Mouse (Mus musculus): ENCODE results near the gene Gpr83.
"Not testable (repeated sequence)": the region's sequence is repeated elsewhere in the genome, so short reads cannot be mapped to it uniquely, and the experiment has no call there.

Gene Gpr83

GRCm38 (mm10) chr9:14868326-14868725, 8.3 kb downstream of the Gpr83 start:
- DNase-seq (ENCODE audit: low spot score) = no peak

DNA sequence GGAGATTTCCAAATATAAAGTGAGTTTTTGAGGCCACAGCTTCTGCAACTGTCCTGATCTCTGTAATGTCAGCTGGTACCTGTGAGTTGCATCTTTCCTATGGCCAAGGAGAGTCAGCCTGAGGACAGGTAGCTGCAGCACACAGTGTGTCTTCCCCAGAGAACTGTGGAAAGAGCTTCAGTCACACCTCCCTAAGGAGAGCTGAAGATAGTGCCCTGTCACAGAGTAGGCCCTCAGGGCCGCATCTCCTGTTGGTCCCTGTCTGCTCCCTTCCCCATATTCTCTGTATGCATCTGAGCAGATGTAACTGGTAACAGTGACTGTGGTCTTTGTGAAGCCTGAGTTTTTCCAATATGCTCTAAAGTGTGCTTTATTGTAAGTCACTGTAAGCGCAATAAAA, 10.4 kb downstream of the Gpr83 start:
- DNase-seq (ENCODE audit: low spot score) = no peak

DNA sequence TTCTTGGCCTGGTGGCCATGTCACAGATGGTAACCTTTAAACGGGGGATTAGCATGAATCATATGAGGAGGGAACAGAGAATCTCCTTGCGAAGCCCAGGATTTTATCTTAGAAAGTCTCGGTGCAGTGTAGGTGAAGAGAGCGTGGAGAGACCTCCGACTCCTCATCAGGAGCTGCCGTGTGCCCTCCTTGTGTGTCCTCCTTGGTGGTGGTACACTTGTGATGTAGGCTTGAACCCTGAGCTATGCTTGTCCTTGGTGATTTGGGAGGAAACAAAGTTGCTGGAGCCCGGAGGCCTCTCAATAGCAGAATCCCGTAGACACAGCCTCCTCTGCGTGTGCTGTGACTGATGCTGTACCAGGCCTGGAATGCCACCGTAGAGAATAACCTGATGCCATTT, 10.8 kb downstream of the Gpr83 start:
- DNase-seq (ENCODE audit: low spot score) = no peak

DNA sequence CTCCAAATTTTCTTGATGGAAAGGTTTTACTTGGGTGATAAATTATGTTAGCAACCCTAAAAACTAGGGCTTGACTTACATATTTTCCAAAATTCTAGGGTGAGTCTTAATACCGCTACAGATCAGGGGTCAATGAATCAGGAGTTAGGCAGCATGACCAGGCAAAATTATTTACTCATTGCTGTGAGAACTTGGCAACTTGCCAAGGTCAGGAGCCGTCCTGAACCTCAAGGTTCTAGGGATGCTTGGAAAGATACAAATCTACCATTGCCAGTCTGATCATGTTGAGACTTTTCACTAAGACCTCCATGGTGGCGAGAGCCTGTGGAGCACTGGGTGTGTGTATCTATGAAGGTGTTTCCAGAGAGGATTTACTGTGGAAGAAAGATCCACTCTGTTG, 11.5 kb downstream of the Gpr83 start:
- no peak for DNase-seq (ENCODE audit: low spot score)

DNA sequence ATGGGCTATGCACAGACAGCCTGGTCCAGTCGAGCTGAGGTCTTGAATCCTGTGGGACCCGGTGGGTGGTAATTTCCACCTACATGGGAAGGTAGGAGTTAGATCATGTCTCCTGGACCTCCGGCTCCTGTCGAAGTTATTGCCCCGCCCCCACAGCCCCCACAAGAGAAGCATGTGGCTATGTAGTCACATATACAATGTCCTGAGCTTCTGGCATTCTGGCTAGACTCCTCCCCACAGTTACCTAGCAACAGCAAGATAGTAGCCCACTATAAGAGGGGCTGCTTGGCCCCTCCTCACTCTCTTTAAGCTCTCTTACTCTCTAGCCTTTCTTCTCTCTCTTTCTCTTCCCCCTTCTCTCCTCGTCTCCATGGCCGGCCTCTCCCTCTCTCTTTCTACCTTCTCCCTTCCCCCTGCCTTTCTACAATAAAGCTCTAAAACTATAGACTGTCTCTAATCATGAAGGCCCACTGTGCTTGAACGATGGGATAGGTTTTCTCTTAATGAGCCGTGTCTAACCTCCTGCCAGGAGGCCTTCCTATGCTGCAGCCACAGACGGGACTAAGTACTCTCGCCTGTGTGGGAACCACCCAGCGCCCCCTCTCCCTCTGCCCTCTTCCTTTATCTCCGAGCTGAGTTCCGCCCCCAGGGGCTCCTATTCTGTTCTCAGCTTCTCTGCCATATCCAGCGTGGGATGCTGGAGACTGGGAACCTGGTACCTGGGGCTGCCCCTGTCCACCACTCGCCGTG, 12.3 kb downstream of the Gpr83 start:
- no peak for DNase-seq (ENCODE audit: low spot score)

DNA sequence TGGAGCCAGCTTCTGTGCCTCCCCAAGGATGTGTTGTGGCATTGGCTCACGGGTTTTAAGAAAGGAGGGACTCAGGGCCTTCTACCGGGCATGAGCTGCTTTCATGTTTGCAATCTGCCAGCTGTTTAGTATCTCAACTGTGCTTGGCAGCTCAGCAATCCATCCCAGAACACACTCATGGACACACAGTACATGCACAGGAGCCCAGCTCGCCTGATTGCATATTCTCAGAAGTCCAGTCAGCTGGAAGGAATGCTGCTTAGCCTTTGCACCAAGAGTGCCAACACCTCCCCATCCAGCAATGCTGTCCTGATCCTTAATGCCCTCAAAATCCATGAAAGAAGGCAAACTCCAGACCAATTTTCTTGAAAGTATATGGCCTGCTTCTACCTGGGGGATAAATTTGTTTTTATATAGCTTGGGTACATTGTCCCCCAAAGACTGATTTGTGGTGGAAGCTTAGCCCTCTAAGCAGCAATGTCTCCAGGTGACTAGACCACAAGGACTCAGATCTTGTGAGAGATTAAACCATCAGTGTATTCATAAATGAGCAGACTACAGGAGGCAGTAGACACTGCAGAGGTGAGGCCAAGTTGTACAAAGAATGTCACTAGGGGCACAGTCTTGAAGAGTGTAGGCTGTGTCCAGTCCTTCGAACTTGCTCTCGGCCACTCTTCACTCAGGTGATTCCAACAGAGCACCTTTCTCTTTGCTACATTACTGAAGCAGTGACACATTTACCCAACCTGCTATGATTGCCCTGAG, 15.9 kb downstream of the Gpr83 start:
- no peak for DNase-seq (ENCODE audit: low spot score)

DNA sequence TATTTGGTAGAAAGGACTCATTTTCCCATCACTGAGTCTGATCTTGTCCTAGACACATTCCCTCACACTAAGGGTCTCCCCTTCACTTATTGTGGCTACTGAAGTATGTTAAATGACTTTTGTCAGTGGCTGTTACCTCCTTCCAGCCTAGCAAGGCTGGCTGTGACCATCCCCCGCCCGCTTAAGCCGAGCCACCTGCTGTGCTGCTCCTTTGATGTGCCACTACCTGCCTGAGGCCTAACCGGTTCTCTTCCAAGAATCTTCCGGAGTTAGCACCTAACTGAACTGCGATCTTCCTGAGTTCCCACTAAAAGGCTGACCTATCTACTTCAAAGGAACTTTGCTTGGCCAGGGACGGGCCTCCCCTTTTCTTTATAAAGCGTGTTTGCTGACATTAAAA, 16.6 kb downstream of the Gpr83 start:
- not testable (repeated sequence) for DNase-seq (ENCODE audit: low spot score)

DNA sequence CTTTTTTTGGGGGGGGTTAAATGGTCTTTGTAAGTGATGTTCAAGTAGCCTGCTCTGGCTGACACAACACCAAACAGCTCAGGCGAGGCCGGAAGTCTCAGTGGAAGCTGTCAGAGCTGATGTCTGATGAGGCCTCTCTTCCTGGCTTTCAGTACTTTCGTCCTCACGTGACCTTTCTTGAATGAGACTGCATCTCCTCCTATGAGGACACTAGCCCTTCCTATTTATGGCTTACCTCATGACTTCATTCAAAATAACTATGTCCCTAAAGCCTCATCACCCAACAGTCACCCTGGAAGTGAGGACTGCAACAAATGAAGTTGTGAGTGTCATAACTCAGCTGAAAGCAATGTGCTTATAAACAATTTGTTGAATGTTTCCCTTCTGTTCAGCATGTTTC, 24.6 kb downstream of the Gpr83 start:
- no peak for DNase-seq (ENCODE audit: low spot score)

DNA sequence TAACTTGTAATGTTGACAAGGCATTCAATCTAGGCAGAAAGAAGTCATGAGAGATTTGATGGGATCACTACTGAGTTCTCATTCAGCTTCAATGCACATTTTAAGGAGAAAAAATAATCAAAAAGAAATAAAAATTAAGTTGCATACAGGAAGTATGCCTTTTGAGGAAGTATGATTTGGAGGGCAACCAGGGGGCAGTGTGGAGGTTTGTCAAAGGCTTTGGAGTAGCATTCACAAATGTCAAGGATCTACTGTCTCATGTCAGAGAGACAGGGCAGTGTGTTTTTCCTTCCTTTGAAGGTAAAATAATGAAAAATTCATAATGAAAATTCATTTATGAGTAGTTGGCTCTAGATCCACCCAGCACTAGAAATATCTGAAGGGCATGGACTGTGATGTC, 25.1 kb downstream of the Gpr83 start:
- no peak for DNase-seq (ENCODE audit: low spot score)

DNA sequence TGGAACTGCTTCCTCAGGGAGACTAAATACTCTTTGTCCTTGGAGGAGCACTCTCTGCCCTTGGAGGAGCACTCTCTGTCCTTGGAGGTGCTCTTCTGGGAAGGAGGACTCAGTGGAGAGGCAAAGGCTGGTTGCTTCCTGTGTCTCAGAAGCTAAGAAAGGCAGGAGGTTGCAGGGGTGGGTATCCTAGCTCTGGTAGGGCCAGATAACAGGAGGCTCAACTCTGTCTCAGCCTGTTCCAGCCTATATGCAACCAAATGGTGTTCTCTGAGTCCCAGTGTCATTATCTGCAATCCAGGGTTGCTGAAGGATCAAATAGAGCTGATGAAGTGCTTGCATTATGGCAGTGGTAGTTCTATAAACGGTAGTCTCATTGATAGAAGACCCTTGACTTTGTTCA, 25.9 kb downstream of the Gpr83 start:
- no peak for DNase-seq (ENCODE audit: low spot score)

GRCm38 (mm10) chr9:14887787-14888382, 27.9 kb downstream of the Gpr83 start:
- DNase-seq (ENCODE audit: low spot score) = no peak

DNA sequence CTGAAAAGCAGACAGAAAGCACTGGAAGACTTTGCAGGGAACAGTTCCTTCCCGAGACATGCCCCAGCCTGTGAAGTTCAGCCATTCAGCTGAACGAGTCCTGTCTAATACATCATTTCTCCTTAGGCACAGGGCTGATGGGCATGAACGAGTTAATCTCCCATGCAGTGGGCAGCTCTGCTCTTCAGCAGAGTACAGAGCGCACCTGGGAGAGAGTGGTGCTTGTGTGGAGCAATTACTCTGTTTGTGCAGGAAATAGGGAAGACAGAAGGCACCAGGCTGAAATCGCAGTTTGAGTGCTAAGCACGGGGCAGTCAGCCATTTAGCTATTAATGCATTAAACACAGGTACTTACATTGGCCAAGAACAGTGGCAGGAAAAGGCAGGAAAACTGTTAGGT, 28.7 kb downstream of the Gpr83 start:
- no peak for DNase-seq (ENCODE audit: low spot score)

GRCm38 (mm10) chr9:14890699-14891098, 30.7 kb downstream of the Gpr83 start:
- DNase-seq (ENCODE audit: low spot score) = no peak

GRCm38 (mm10) chr9:14891891-14892290, 31.9 kb downstream of the Gpr83 start:
- DNase-seq (ENCODE audit: low spot score) = no peak

DNA sequence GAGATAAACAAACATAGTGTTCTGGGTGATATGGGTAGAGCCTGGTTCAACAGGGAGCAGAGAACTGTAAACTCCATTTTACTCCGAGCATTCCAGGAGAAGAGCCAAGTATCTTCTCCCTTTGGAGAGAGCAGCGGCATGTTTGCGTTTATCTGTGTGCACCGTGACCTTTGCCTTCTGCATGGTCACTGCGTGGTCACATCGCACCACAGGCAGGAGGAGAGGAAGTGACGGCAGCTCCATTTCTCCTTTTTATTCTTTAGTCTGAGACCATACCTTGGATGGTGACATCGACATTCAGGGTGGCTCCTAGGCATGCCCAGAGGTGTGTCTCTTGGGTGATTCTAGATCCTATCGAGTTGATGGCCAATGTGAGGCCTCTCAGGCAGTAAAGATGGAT, 33.4 kb downstream of the Gpr83 start:
- no peak for DNase-seq (ENCODE audit: low spot score)

- DNase-seq (ENCODE audit: low spot score) = no peak
Observed at GRCm38 (mm10) chr9:14894628-14895027, 34.6 kb downstream of the Gpr83 start.

DNA sequence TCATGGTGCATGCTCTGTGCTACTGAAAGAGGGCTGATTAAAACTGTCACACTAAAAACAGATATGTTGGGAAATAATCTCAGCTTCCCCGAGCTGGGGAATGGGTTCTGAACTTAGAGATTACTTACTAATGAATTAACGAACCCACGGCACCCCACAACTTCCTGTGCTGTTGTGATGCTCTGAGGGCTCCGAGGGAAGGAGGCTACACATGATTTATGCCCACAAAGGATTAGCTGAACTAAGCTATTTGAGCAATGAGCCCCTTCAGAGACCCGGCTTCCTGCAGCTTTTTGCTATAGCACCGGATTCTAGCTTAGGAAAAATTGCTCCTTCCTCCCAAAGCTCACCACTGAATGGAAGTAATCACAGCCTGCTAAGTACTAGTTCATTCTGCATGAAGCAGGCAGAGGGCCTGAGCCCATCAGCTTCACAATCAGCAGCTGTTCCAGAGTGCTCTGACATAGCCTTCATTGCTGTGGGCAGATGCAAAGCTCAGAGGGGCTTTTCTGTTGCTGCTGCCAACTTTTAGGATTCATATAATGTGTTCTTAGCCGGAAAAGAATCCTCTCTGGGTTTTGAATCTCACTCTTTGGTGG, 35.3 kb downstream of the Gpr83 start:
- DNase-seq (ENCODE audit: low spot score) = no peak

DNA sequence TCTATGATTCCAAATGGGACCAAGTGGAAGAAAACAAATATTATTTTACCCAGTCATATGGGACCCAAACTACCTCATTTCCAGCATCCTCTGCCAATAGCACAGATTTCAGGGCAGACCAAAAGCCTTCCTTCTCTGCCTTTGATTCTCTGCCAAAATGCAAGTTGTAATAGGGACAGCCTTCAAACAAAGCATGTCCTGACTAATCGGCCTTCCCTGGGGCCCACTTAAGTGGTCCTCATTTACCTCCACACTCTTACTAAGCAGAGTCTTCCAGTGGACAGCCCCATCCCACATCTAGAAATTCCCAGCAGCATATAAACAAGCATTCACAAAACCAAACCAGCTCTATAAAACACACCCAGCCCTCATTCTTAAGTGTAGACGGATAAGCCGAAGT, 37.1 kb downstream of the Gpr83 start:
- no peak for DNase-seq (ENCODE audit: low spot score)

DNA sequence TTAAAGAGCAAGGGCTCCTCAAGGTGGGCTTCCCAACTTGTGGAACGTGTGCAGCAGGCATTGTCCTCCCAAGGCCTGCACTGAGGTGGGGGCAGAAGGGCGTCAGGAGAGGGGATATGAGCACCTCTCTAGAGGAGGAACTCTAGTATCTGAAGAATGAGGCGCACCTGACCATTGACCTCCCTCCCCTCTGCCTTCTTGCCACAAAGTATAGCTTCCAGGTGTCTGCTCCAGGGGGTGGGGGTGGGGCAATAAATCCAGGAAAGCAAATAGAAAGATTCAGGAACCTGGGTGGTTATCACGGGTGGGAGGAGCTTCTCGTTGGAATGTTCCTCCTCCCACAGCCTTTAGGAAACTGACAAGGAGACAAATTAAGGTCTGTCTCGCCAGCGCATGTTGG, 41.7 kb downstream of the Gpr83 start:
- no peak for DNase-seq (ENCODE audit: low spot score)

GRCm38 (mm10) chr9:14902416-14902815, 42.4 kb downstream of the Gpr83 start:
- no peak for DNase-seq (ENCODE audit: low spot score)

GRCm38 (mm10) chr9:14903006-14903405, 43.0 kb downstream of the Gpr83 start:
- no peak for DNase-seq (ENCODE audit: low spot score)

DNA sequence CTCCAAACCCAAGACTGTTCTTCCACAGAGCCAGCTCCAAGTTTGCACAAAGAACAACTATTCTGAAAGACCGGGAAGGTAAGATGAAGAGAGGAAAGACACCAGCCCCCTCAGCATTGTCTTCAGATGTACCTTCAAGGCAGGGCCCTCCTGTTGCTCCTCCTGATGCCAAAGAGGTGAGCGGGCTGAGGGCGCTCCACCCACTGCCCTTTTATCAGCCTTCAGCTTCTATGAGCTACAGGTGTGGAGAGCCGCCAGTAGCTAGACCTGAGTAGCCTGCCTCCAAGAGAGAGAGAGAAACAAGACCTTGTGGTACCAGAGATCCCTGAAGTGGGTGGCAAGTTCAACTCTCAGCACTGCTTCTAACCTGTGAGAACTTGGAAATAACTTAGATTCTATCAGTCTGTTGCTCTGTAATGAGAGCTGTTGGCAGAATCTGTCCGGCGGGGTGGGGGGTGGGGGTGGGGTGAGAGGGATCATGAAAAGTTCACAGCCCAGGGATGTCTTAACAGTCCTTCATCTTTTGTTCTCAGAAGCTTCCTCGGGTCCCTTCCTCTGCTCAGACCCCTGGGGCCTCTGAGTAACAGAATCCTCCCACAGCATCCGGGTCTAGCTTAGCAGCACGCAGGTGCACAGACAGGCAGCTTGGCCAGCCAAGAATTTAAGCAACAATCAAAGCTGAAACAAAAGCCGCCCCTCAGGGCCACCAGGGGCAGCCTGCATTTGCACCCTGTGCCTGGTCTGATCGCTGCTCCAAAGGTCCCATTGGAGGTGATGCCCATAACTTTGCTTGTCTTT, 43.8 kb downstream of the Gpr83 start, which contains the start of gene Izumo1r:
Izumo1r (minus strand) TSS at position 369 of the 798 bp plus-strand sequence.
- no peak for DNase-seq (ENCODE audit: low spot score)
